Mouse (Mus musculus): ENCODE data around the gene Cldn3.

Gene Cldn3

GRCm38 (mm10) chr5:134965852-134966821, 19.9 kb upstream of the Cldn3 start:
- DNase-seq = peak; percentile 75

- no peak for DNase-seq
These were observed 18.7 kb upstream of the Cldn3 start for GRCm38 (mm10) chr5:134967164-134967944.

GRCm38 (mm10) chr5:134970671-134971070, 15.3 kb upstream of the Cldn3 start:
- DNase-seq = no peak

GRCm38 (mm10) chr5:134973081-134973480, 12.9 kb upstream of the Cldn3 start:
- DNase-seq = no peak

GRCm38 (mm10) chr5:134973526-134973925, 12.5 kb upstream of the Cldn3 start:
- DNase-seq = no peak

- DNase-seq = no peak
These were observed 11.7 kb upstream of the Cldn3 start for GRCm38 (mm10) chr5:134974294-134974693.

- no peak for DNase-seq
These were observed 11.1 kb upstream of the Cldn3 start for GRCm38 (mm10) chr5:134974921-134975320.

- DNase-seq = no peak
These were observed 9.8 kb upstream of the Cldn3 start for GRCm38 (mm10) chr5:134976164-134976563.

GRCm38 (mm10) chr5:134976577-134977250, 9.3 kb upstream of the Cldn3 start:
- DNase-seq = no peak

- DNase-seq = no peak
These were observed 8.2 kb upstream of the Cldn3 start for GRCm38 (mm10) chr5:134977837-134978236.

GRCm38 (mm10) chr5:134981149-134981548, 4.9 kb upstream of the Cldn3 start:
- no peak for DNase-seq

- DNase-seq = no peak
These were observed 2.9 kb upstream of the Cldn3 start for GRCm38 (mm10) chr5:134983111-134983510.

- no peak for DNase-seq
These were observed 2.2 kb upstream of the Cldn3 start for GRCm38 (mm10) chr5:134983771-134984170.

- DNase-seq = no peak
These were observed 569 bp downstream of the Cldn3 start for GRCm38 (mm10) chr5:134986298-134987268.

- no peak for DNase-seq
These were observed 3.2 kb downstream of the Cldn3 start for GRCm38 (mm10) chr5:134989166-134989565.

- DNase-seq = no peak
These were observed 3.7 kb downstream of the Cldn3 start for GRCm38 (mm10) chr5:134989741-134990140.

- peak; percentile 47 for DNase-seq
These were observed 6.6 kb downstream of the Cldn3 start for GRCm38 (mm10) chr5:134992566-134992965.

- peak; percentile 34 for DNase-seq
These were observed 12.3 kb downstream of the Cldn3 start for GRCm38 (mm10) chr5:134998359-134998758.

GRCm38 (mm10) chr5:134999797-135000196, 13.8 kb downstream of the Cldn3 start:
- no peak for DNase-seq

- peak; percentile 18 for DNase-seq
These were observed 14.7 kb downstream of the Cldn3 start for GRCm38 (mm10) chr5:135000751-135001150.

GRCm38 (mm10) chr5:135001309-135001708, 15.3 kb downstream of the Cldn3 start:
- peak; percentile 90 for DNase-seq

GRCm38 (mm10) chr5:135002151-135002550, 16.1 kb downstream of the Cldn3 start:
- peak; percentile 77 for DNase-seq
